ENCODE assay signal across 7 mouse cellular contexts in genomic region chr2:180273394-180274244, GRCm38 (mm10). TPM values are rescaled to one million over a fixed set of nuclear protein-coding genes. Genes with fewer than 3 reads are reported as not detected.
A peak's percentile ranks its signal among the peaks of the same experiment; 100 is the strongest.
DNase-seq lines count a peak whose midpoint lies in the region; ATAC-seq lines count a peak whose summit lies in the region.

Cables2 (minus strand) TSS chr2:180273496.

- peak within 1 kb of the TSS; percentile 78 for H3K4me2 ChIP-seq in intestine, embryonic 15.5 days (replicated peaks)

- peak within 1 kb of the TSS; percentile 81 for H3K4me3 ChIP-seq in intestine, embryonic 15.5 days (replicated peaks)
- peak within 1 kb of the TSS; percentile 74 for H3K4me3 ChIP-seq in midbrain, embryonic 10.5 days

- H3K27ac ChIP-seq in intestine, embryonic 15.5 days = peak within 1 kb of the TSS; percentile 65
- peak within 1 kb of the TSS; percentile 94 for H3K27ac ChIP-seq in midbrain, embryonic 10.5 days (replicated peaks)

- peak; percentile 91 for ATAC-seq in intestine, embryonic 15.5 days

- H3K4me1 ChIP-seq in intestine, embryonic 15.5 days (replicated peaks) = peaks cover 38% of the 10 kb centered on the region
- peaks cover 44% of the 10 kb centered on the region for H3K4me1 ChIP-seq in midbrain, embryonic 10.5 days

- no peaks in the 10 kb centered on the region for H3K9me3 ChIP-seq in intestine, embryonic 15.5 days
- no peaks in the 10 kb centered on the region for H3K9me3 ChIP-seq in midbrain, embryonic 10.5 days (replicated peaks)

- peak; percentile 94 for DNase-seq in adrenal gland, adult 2 months
- peak; percentile 93 for DNase-seq in embryo, embryonic 11.5 days (ENCODE audit: low read depth, low spot score)
- DNase-seq in gastrocnemius, postnatal 36 days = peak; percentile 84 to 90
- peak; percentile 91 to 97 for DNase-seq in left cerebral cortex, postnatal 25 days (ENCODE audit: low spot score in 2 of 2)
- peak; percentile 97 for DNase-seq in midbrain, embryonic 10.5 days (ENCODE audit: low spot score)
- peak; percentile 89 for DNase-seq in right cerebral cortex, postnatal 4 days

- H3K27me3 ChIP-seq in intestine, embryonic 15.5 days (replicated peaks) = no peaks in the 10 kb centered on the region
- H3K27me3 ChIP-seq in midbrain, embryonic 10.5 days (ENCODE audit: low read depth, poor library complexity, severe bottlenecking) = peaks cover 19% of the 10 kb centered on the region

- WGBS in intestine, embryonic 15.5 days = 4% methylated on average over 68 of the region's 68 CpGs
- WGBS in midbrain, embryonic 10.5 days = 10% methylated on average over 68 of the region's 68 CpGs

- intact Hi-C loops in gastrocnemius, postnatal 36 days (cut with DNase I) = no loop called here
- intact Hi-C loops in left cerebral cortex, postnatal 25 days (cut with DNase I) = loop anchor here (2.0 to 10.0 kb wide), 2 partner anchors 305 to 501 kb away; partner anchors contain the start of gene Bhlhe23

- H3K36me3 ChIP-seq in intestine, embryonic 15.5 days = 0 out of 2 replicates have a peak, but pooled peaks cover 4% of the 10 kb centered on the region
- H3K36me3 ChIP-seq in midbrain, embryonic 10.5 days = peaks cover 28% of the 10 kb centered on the region

- peak within 1 kb of the TSS; percentile 93 for H3K9ac ChIP-seq in intestine, embryonic 15.5 days

RNA-seq across cellular contexts. Expression of gene Cables2, which starts in this region (rescaled TPM):
- 10 to 100 TPM; 13.1 to 14.7 TPM for total RNA-seq in adrenal gland, adult 2 months (2021)
- polyA plus RNA-seq in adrenal gland, adult 2 months (2012; rRNA removed) = 19.4 and 28.8 TPM in 2 replicates
- total RNA-seq in gastrocnemius, postnatal 36 days (2021) = 10 to 100 TPM in 1 of 2 experiments, 1 to 10 TPM in 1; 9.7 to 11.5 TPM
- 11.4 and 12.7 TPM in 2 replicates for polyA plus RNA-seq in intestine, embryonic 15.5 days (2015; fragmentation: Nextera tagmentation; extraction: Ambion mirVana)
- 10 to 100 TPM; 23.9 to 30.4 TPM for total RNA-seq in left cerebral cortex, postnatal 25 days (2021)
- polyA plus RNA-seq in midbrain, embryonic 10.5 days (2016; fragmentation: Nextera tagmentation; extraction: Ambion mirVana) = 12.1 and 14.0 TPM in 2 replicates

Comparison
In these comparisons a context has a peak if more than half of its experiments do, and no peak if none do; other contexts are left out.
1. Peak in every context shown above with its lines: DNase-seq, ATAC-seq, H3K4me3 ChIP-seq and H3K27ac ChIP-seq.